Mouse (Mus musculus) common myeloid progenitor, adult 5-6 weeks (primary cell): ENCODE results near the gene Axin2. TPM values are rescaled to one million over a fixed set of nuclear protein-coding genes. Genes with fewer than 3 reads are reported as not detected.

ENCODE experiments used
- ATAC-seq: replicated peaks from 2 replicates; pipeline ENCODE4 v1.8.0; 2016; ENCODE audit warnings: low read depth, mild to moderate bottlenecking, moderate TSS enrichment, inconsistent platforms; ENCODE audit not compliant: poor library complexity, severe bottlenecking
- total RNA-seq: library from RNA; stranded (forward); fragments of 200-1000, 187-1606 nt; gene quantifications from 2 replicates; pipeline ENCODE4 v1.2.3, GENCODE M21; 2017

Gene Axin2
- total RNA-seq, 1 experiment from 2014 or later, result 1.9 TPM

DNA sequence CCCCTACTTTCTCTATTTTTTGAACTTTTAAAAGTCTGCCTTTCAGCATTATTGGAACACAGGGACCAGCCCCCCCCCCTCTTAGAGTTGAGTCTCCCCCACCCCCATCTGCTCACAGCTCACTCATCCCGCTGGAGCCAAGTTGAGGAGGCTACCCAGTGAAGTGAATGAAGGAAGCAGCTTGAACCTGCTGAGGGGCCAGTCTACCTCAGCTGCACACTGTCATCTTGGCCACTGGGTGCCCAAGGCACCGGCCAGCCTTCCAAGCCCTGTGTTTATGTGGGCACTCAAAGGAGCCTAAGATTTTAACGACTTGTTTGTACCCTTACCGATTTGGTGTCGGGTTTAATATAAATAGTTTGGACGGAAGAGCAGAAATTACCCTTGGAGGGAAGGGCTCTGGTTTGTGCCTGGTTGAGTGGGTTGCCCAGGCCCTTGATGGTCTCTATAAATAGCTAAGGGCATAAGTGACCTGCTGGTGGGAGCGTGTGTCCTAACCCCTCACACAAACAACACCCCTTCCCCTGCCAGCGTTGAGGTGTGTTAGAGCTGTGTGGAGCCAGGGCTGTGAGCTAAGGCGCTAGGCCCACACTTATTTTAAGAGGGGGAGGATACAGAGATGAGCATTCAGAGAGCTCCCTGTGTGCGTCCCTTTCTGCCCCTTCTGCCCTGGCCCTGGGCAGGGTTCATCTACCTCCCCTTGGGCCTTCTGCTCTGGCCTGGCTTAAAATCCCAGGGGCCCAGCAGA, 6.4 kb downstream of the Axin2 start:
- ATAC-seq, result no peak

- ATAC-seq, result no peak
These were observed 6.9 kb downstream of the Axin2 start for GRCm38 (mm10) chr11:108927093-108927444.

DNA sequence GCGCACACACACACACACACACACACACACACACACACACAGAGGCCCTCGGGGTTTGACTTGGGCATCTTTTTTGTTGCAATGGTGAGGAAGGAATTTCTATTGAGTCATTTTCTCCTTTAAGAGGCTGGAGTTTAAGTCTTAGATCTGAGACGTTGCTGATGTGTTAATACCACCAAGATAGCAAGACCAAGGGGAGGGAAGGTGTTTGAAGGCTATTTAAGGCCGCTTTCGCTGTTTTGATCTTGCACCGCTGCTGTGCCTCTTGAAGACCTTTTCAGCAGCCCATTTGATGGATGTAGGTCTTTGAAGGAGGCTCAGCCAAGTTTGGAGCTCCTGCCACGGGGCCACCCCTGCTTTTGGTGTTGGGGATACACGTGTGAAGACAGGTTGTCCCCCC, 7.9 kb downstream of the Axin2 start:
- ATAC-seq, result no peak

- ATAC-seq, result no peak
These were observed 8.6 kb downstream of the Axin2 start for GRCm38 (mm10) chr11:108928752-108929151.

DNA sequence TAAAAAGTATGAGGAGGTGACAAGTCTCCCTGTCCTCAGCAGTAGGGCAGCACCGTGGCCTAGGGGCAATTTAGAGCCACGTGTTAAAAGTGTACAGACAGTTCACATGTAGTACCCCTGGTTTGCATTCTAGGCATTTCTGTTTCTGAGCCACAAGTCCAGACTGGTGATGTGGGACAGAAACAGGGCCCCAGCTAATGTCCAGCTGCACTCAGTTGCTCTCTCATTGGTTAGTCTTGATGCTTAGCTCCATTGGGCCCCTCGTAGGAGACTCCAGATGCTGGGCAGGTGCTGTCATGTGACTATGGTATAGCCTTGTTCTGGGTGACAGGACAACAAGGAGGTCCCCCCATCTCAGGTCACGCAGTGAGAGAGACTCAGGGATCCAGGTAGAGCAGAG, 9.0 kb downstream of the Axin2 start:
- no peak for ATAC-seq

GRCm38 (mm10) chr11:108929700-108930099, 9.6 kb downstream of the Axin2 start:
- ATAC-seq, result no peak

- no peak for ATAC-seq
These were observed 10.5 kb downstream of the Axin2 start for GRCm38 (mm10) chr11:108930612-108931011.

DNA sequence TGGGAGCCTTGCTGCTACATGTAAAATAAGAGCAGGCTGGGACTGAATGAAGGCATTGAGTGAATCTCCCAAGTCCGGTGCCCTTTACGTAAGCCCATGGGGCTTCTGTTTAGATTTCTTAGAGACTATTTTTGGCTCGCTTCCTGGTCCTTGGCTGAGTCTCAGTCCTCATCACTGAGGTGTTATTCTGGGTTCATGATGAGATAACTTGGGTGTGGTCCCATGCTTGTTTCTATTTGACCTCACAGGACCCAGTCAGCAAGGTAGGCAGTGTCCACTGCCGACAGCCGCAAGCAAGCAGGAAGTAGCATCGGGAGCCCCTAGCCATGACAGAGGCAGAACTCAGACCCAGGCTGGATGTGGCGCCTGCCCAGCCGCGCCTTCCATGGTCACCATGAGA, 13.7 kb downstream of the Axin2 start:
- ATAC-seq, result no peak

GRCm38 (mm10) chr11:108935128-108935868, 15.1 kb downstream of the Axin2 start:
- ATAC-seq, result no peak

DNA sequence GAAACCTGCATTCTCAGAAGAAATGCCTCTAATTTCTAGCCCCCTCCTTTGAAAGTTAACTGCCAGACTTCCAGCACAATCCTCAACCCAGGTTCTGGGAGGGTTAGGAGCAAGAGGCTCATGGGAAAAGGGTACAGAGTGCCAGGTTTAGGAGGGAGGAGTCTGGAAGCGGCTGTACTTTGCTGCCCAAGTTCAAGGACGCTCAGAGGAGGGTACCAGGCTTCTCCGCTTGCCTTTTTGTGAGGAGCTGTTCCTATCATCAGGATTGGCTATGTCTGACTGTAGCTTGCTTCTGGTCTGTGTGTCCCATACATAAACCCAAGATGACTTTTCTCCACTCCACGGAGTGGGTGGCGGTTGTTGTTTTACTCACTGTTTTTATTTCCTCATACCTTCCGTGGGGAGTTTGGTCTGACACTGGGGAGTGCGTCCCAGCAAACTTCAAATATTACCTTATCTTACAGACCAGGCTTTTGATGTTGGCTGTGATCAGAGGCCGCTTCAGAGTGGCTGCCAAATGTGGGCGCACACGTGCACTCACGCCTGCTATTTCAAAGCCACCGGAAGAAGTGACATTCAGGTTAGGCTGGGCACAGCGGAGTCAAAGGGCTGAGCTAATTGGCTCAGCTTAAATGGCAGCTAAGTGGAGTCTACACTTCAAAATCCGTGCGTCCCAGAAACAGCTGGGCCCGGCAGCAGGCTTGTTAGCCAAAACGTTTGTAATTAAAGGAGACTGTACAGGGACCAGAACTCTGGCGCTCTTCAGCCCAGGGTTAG, 16.1 kb downstream of the Axin2 start:
- ATAC-seq, result no peak

GRCm38 (mm10) chr11:108940655-108941412, 20.7 kb downstream of the Axin2 start:
- ATAC-seq, result no peak

DNA sequence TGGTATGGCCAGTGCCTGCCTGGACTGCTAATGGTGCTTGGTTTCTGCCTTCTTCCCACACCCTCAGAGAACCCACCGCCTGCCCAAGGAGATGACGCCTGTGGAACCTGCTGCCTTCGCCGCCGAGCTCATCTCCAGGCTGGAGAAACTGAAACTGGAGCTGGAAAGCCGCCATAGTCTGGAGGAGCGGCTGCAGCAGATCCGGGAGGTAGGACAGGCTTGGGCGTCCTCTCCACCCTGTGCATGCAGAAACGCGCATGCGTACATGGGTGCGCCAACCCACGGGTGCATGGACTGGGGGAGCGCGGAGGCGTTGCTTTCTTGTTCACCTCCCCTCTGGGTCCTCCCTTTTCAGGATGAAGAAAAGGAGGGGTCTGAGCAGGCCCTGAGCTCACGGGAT, 21.7 kb downstream of the Axin2 start:
- ATAC-seq, result no peak

DNA sequence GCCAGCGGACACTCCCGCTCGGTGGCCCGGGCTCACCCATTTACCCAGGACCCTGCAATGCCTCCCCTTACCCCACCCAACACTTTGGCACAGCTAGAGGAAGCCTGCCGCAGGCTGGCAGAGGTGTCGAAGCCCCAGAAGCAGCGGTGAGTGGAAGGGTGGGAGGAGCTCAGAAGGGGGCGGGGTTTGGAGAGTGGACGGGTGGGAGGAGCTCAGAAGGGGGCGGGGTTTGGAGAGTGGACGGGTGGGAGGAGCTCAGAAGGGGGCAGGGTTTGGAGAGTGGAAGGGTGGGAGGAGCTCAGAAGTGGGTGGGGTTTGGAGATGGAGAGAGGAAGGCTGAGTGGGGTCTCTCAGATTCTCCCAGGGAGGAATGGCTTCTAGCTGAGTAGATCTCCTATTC, 23.6 kb downstream of the Axin2 start:
- ATAC-seq, result no peak

GRCm38 (mm10) chr11:108945666-108946065, 25.5 kb downstream of the Axin2 start:
- no peak for ATAC-seq

DNA sequence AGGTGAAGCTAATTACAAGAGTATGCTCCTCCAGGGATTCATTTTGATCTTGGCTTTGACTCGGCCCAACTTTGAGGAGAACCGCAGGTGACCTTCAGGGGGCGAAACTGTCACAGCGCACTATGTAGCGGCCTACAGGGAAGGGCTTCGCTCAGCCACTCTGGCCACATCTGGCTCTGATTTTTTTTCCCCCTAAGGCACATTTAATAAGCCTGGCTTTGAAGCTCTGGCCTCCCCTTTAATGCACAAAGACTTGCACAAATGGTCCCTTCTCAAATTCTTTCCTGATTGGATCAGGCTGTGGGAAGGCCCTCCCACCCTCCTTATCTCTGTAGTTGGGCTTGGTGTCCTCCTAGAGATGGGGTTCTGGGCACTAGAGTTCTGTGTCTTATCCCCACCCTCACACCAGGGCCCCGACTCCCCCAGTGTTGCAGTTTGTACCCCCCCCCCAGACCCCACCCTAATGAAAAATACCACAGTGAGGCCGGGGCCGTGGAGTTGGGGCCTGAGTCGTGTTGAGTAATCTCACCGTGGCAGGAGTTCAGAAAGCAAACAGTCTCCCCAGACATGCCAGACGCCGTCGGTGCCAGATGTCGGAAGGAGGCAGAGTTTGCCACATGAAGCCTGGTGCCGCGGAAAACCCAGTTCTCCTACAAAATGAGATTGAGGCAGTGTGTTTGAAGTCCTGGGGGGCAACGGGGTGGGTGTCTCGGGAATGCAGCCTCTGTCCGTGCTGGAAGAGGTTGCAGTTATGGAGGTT, 27.5 kb downstream of the Axin2 start:
- no peak for ATAC-seq

DNA sequence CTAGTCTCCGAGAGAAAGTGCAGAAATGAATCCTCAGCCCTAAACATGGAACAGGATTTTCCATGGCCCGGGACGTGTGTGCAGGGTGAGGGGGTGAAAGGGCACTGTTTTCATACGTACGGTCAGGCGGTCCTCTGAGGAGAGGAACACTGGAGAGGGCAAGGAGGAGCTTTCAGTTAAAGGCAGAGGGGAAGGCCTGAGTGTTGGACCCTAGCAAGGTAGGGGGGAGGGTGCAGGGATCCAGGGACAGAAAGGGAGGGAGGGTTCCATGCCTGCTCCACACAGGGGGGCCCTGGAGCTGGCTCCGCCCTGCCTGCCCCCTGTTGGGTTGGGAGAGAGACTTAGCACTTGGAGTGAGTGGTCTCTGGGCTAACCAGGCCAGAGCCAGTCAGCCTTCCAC, 28.4 kb downstream of the Axin2 start:
- no peak for ATAC-seq

- ATAC-seq, result no peak
These were observed 28.8 kb downstream of the Axin2 start for GRCm38 (mm10) chr11:108948931-108949330.

DNA sequence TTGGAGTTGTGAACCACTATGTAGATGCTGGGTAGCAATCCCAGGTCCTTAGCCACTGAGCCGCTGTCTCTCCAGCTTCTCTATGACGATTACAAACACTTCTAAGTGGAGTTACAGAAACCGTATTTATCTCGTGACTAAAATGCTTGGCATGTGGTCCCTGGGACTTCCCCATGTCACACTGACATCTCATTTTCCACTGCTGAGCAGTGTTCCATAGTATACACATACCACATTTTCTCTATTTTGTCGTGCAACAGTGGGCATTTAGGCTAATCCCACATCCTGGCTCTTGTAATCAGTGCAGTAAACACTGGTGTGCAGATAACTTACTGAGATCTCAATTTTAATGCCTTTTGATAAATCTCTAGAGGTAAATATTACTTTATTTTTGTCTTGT, 32.2 kb downstream of the Axin2 start:
- ATAC-seq, result no peak

GRCm38 (mm10) chr11:108955943-108956342, 35.8 kb downstream of the Axin2 start:
- no peak for ATAC-seq

DNA sequence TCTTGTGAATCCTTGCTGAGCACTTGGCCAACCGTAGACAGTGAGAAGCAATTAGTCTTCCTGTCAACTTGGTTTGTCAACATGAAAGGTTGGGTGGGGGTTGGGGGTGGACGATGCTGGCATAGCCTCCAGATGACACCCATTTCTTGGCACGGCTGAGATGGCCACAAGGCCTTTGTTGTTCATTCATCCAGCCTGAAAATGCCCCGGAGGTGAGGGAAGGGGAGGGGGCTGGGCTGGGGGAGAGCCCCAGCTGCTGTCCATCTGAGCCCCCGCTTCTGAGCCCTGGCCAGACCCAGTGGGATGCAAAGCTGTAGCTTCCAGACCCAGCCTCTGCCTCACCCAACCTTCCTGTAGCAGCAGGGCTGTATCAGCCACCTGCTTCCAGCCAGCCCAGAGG, 38.2 kb downstream of the Axin2 start:
- ATAC-seq, result no peak
